Mouse (Mus musculus) midbrain, embryonic 15.5 days (tissue): ENCODE data around the gene Zfp53. TPM values are rescaled to one million over a fixed set of nuclear protein-coding genes. Genes with fewer than 3 reads are reported as not detected.
A peak's percentile ranks its signal among the peaks of the same experiment; 100 is the strongest.
"Not testable (repeated sequence)": the region's sequence is repeated elsewhere in the genome, so short reads cannot be mapped to it uniquely, and the experiment has no call there.

ENCODE experiments used
- ATAC-seq: fragments of 200-750 bp; cut with Nextera tagmentation; replicated peaks from 2 replicates; pipeline ENCODE4 v1.8.0; 2017; ENCODE audit warnings: moderate TSS enrichment
- H3K27ac ChIP-seq: fragments of 300-500 bp; sonication (generic); 2 replicates; pipeline ENCODE4 v1.5.1; 2015; ENCODE audit warnings: mild to moderate bottlenecking, inconsistent platforms
- H3K27me3 ChIP-seq: fragments of 300-500 bp; sonication (generic); replicated peaks from 2 replicates; pipeline ENCODE4 v1.6.1; 2015; ENCODE audit warnings: inconsistent platforms
- H3K36me3 ChIP-seq: fragments of 300-500 bp; sonication (generic); replicated peaks from 2 replicates; pipeline ENCODE4 v1.6.1; 2015; ENCODE audit warnings: inconsistent platforms
- H3K4me1 ChIP-seq: fragments of 300-500 bp; sonication (generic); 2 replicates; pipeline ENCODE4 v1.6.1; 2015; ENCODE audit warnings: inconsistent platforms
- H3K4me2 ChIP-seq: fragments of 300-500 bp; sonication (generic); 2 replicates; pipeline ENCODE4 v1.6.1; 2015; ENCODE audit warnings: inconsistent platforms, mild to moderate bottlenecking, moderate library complexity
- H3K4me3 ChIP-seq: fragments of 300-500 bp; sonication (generic); 2 replicates; pipeline ENCODE4 v1.5.1; 2015; ENCODE audit warnings: mild to moderate bottlenecking, inconsistent platforms
- H3K9ac ChIP-seq: fragments of 300-500 bp; sonication (generic); 2 replicates; pipeline ENCODE4 v1.6.1; 2015; ENCODE audit warnings: mild to moderate bottlenecking, inconsistent platforms
- H3K9me3 ChIP-seq: fragments of 300-500 bp; sonication (generic); 2 replicates; pipeline ENCODE4 v1.6.1; 2016; ENCODE audit warnings: inconsistent platforms
- WGBS: fragments of 180-500 bp; shearing (Covaris S2); methylation state at CpG from one replicate; pipeline ENCODE4 v1.1.7; 2015; ENCODE audit warnings: mixed read lengths; 5-methylcytosine and 5-hydroxymethylcytosine counted together
- polyA plus RNA-seq: library from polyadenylated mRNA; unstranded; fragments of >200 nt; fragmentation: Nextera tagmentation; extraction: Ambion mirVana; gene quantifications from 2 replicates; pipeline ENCODE4 v1.2.1, GENCODE M21; 2015

Zfp53 gene
- 10.5 and 11.1 TPM in 2 replicates for polyA plus RNA-seq

DNA sequence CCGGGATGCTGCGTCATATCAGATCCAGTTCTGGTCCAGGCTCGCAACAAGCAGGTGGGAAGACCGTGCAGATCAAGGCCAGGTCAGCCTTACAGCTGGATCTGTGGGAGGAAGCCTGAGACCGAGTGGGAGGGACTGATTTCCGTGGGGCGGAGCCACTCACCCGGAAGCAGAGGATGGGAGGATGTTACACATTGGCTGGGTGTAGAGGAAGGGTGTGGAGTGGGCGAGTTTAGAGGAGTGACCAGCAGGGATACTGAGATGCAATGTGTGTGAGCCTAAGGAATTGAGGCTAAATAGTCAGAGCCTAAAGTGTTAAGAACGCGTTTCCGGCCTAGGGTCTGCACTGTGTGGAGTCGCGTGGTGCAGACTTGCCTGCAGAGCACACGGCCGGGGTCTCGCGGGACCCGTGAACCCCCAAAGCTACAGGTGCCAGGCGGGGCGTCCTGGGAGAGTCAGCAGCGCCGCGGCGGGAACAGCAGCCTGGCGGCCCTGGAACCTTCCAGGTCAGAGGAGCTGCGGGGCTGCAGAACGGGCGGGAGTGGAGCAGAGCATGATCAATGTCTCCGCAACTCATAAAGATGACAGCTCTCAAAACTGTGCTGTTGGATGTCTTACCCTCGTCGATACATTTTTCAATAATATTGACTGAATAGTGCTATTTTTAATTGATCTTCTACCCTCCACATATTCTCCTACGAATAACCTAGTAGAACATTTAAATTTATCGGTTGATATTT, at the start of gene Zfp53:
Gene Zfp53 (plus strand): TSS at position 239 of the 740 bp plus-strand sequence.
- Histone ChIP-seq H3K27me3 (no peaks in the 10 kb centered on the region), H3K9me3 (no peaks in the 10 kb centered on the region), H3K4me3 (peak within 1 kb of the TSS; percentile 95), H3K27ac (peak within 1 kb of the TSS; percentile 83), H3K4me2 (peak within 1 kb of the TSS; percentile 79), H3K9ac (peak within 1 kb of the TSS; percentile 83), H3K4me1 (peaks cover 9% of the 10 kb centered on the region), H3K36me3 (no peaks in the 10 kb centered on the region)
- WGBS: 1% methylated on average over 34 of the region's 34 CpGs
- peak; percentile 100 for ATAC-seq

DNA sequence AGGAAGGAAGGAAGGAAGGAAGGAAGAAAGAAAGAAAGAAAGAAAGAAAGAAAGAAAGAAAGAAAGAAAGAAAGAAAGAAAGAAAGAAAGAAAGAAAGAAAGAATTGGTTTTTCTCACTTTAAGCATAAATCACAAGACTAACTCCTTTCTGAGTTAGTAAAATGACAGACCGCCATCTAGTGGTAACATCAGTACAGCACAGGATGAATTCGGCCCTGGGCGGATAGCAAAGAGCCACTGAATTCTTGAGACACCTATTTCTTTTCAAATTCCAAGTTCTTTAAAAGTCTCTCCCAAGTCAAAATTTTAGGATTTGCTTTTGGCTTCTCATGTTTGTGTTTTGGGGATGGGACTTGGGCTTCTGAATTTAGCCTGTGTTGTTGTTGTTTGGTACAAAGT, 39.1 kb upstream of the Zfp53 start:
- H3K4me3 ChIP-seq: peak overlapping the region; percentile 60
- peak overlapping the region; percentile 80 for H3K27ac ChIP-seq
- H3K4me1 ChIP-seq: peaks cover 6% of the 10 kb centered on the region
- H3K9ac ChIP-seq: peak overlapping the region; percentile 55
- under 1% methylated on average over 3 of the region's 3 CpGs for WGBS
- H3K4me2 ChIP-seq: peak overlapping the region; percentile 64
- H3K36me3 ChIP-seq: no peaks in the 10 kb centered on the region
- H3K9me3 ChIP-seq: no peaks in the 10 kb centered on the region
- ATAC-seq: peak; percentile 87
- H3K27me3 ChIP-seq: no peaks in the 10 kb centered on the region

DNA sequence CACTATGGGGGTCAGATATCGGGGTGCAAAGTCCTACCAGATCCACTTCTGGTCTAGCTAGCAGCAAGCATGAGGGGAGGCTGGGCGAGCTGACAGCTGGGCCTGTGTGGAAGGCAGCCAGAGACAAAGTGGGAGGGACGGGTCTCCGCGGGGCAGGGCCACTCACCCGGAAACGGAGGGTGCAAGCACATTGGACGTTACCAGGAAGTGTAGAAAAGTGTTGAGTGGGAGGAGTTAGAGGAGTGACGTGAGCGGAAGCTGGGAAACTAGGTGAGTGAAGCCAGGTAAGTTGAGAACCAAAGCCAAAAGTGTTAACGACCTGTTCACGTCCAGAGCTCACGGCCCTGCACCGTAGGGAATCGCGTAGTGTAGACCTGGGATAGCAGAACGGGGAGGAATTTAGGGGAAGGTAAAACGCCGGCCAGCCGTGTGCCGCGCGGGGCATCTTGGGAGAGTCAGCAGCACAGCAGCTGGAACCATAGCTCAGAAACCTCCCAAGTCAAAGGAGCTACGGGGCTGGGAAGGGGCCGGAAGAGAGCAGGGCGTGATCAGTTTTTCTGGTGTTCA, 38.6 kb upstream of the Zfp53 start, which contains the start of gene Zfp51:
Gene Zfp51 (plus strand): TSS at position 237 of the 567 bp plus-strand sequence.
- peak within 1 kb of the TSS; percentile 60 for H3K4me3 ChIP-seq
- ATAC-seq: peak; percentile 100
- H3K36me3 ChIP-seq: no peaks in the 10 kb centered on the region
- peaks cover 6% of the 10 kb centered on the region for H3K4me1 ChIP-seq
- WGBS: under 1% methylated on average over 26 of the region's 26 CpGs
- no peaks in the 10 kb centered on the region for H3K27me3 ChIP-seq
- H3K4me2 ChIP-seq: peak within 1 kb of the TSS; percentile 64
- H3K9ac ChIP-seq: peak within 1 kb of the TSS; percentile 55
- peak within 1 kb of the TSS; percentile 80 for H3K27ac ChIP-seq
- H3K9me3 ChIP-seq: no peaks in the 10 kb centered on the region

DNA sequence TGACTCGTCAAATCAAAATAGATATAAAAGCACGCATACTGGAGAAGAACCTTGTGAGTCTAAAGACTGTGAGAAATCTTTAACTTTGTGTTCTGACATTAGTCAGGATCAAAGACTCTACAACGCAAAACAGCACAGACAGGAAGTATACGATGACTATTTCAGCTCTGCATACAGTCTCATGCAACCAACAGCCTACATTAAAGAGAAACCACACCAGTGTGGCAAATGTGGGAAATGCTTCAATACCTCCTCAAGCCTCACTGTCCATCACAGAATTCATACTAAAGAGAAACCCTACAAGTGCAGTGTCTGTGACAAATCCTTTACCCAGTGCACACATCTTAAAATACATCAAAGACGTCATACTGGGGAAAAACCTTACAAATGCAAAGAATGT, 25.2 kb upstream of the Zfp53 start:
- H3K4me2 ChIP-seq: no peak overlapping the region
- peaks cover 33% of the 10 kb centered on the region for H3K36me3 ChIP-seq
- no peak overlapping the region for H3K9ac ChIP-seq
- no peak overlapping the region for H3K4me3 ChIP-seq
- H3K27me3 ChIP-seq: no peaks in the 10 kb centered on the region
- no peak overlapping the region for H3K27ac ChIP-seq
- H3K4me1 ChIP-seq: no peaks in the 10 kb centered on the region
- ATAC-seq: no peak
- 90% methylated on average over 5 of the region's 5 CpGs for WGBS
- no peaks in the 10 kb centered on the region for H3K9me3 ChIP-seq

DNA sequence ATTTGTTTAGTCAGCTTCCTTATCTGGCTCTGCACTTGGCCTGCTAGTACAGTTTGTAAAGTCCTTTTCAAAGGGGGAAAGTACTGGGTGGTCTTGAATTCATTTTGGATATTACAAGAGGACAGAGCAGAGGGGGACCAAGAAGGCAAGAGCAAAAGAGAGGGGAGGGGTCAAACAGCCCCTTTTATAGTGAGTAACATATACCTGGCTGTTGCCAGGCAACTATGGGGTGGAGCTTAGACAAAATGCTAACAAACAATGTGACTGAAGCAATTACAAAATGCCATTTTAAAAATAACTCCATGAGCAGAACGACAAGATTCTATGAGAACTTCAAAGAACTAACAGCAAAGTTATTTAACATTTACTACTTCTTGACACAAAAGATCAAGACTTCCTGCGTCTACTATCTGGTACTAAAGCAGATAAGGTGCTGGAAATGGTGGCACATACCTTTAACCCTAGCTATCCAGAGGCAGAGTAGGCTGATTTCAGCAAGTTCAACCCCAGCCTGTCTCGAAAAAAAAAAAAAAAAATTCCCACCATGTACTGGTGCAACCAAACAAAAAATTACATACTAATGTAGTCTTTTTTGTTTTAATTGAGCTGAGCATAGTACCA, 16.7 kb upstream of the Zfp53 start:
- H3K36me3 ChIP-seq: no peaks in the 10 kb centered on the region
- H3K27me3 ChIP-seq: no peaks in the 10 kb centered on the region
- no peak overlapping the region for H3K27ac ChIP-seq
- no peaks in the 10 kb centered on the region for H3K9me3 ChIP-seq
- H3K9ac ChIP-seq: no peak overlapping the region
- no peaks in the 10 kb centered on the region for H3K4me1 ChIP-seq
- H3K4me2 ChIP-seq: no peak overlapping the region
- no peak for ATAC-seq
- 65% methylated on average over 3 of the region's 3 CpGs for WGBS
- no peak overlapping the region for H3K4me3 ChIP-seq

DNA sequence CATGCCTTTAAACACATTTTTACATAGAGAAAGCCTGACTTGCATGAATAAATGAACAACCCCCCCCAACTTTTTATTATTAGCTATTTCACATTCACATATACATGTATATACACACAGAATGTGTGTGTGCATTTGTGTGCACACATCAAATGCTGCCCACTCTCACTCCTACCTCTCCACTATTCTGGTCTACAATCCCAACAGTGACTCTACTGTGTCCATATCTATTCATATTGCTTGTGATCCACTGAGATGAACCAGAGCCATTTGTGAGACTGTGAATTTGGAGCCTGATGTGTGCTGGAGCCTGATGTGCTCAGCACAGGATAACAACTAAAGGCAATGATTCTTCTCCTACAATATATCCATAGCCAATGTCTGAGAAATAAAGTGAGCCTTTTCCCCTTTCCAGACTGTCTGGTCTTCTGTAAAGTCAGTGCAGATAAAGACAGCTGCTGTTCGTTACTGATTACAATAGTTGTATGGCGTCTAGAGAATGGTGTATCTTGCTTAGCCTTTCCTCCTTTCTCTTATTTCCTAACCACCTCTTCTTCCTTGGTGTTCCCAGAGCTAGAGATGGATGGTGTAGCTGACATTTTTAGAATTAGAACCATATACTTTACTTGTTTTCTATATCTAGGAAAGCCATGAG, 16.0 kb upstream of the Zfp53 start:
- H3K27ac ChIP-seq: no peak overlapping the region
- 85% methylated on average over 2 of the region's 2 CpGs for WGBS
- no peak overlapping the region for H3K9ac ChIP-seq
- no peak overlapping the region for H3K4me3 ChIP-seq
- no peaks in the 10 kb centered on the region for H3K36me3 ChIP-seq
- H3K4me2 ChIP-seq: no peak overlapping the region
- no peaks in the 10 kb centered on the region for H3K27me3 ChIP-seq
- H3K9me3 ChIP-seq: no peaks in the 10 kb centered on the region
- no peaks in the 10 kb centered on the region for H3K4me1 ChIP-seq
- ATAC-seq: no peak

DNA sequence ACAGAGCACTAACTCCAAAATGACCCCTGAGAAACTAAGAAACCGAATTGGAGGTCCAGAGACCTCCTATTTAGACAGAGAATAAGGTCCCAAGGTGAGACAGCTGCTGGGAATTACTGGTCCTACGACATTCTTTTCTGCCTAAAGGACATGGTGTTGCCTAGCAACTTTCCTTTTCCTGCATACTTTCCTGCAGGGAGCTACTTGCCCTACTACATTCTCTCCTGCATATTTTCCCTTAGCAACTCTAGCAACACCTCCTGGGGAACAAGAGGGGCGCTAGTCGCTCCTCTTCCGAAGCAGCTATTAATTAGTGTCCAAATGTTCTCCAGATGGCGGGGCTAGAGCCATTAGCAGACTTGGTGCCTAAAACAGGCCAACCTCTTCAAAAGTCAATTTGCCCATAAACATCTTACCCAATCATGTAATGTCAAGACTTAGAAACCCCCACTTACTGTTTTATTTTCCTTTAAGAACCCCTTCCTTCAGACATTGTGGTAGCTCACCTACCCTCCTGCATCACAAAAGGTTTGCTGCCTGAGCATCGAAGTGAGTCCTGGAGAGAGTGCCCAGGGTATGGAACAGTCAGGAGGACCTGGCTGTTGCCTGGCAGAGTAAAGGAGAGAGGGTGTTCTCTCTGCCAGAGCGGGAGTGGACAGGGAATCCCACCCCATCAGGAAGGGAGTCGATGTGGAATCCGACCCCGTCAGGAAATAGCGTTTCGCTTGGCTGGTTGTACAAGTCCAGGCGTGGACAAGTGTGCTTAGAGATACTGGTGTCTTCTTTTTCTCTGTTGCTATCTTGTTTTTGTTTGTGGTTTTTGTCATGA, 15.2 kb upstream of the Zfp53 start:
- no peaks in the 10 kb centered on the region for H3K4me1 ChIP-seq
- ATAC-seq: no peak
- WGBS: 37% methylated on average over 14 of the region's 14 CpGs
- no peaks in the 10 kb centered on the region for H3K9me3 ChIP-seq
- H3K4me2 ChIP-seq: no peak overlapping the region
- H3K27ac ChIP-seq: no peak overlapping the region
- H3K4me3 ChIP-seq: no peak overlapping the region
- no peaks in the 10 kb centered on the region for H3K36me3 ChIP-seq
- no peaks in the 10 kb centered on the region for H3K27me3 ChIP-seq
- no peak overlapping the region for H3K9ac ChIP-seq

DNA sequence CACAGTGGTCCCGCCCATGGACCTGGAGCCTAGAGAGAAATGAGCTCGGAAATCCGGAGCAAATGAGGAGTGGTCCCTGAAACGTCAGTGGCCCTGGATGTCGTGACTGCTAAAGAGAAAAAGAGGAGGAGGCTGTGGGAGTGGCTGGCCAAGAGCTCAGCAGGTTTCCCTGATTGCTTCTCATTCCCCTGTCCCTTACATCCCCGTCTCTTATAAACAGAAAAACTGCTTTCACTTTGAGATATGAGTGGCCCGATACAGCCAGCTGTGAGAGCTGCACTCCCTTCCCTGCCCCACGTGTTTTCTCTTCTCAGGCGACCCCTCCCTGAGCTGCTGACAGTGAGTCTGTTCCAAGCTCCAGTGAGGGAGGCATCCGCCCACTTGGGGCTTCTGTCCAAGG, 14.1 kb upstream of the Zfp53 start:
- H3K27ac ChIP-seq, H3K9me3 ChIP-seq, H3K4me1 ChIP-seq, ATAC-seq, H3K4me3 ChIP-seq, H3K27me3 ChIP-seq, H3K9ac ChIP-seq, H3K36me3 ChIP-seq, H3K4me2 ChIP-seq: not testable (repeated sequence)
- WGBS: 34% methylated on average over 10 of the region's 10 CpGs

DNA sequence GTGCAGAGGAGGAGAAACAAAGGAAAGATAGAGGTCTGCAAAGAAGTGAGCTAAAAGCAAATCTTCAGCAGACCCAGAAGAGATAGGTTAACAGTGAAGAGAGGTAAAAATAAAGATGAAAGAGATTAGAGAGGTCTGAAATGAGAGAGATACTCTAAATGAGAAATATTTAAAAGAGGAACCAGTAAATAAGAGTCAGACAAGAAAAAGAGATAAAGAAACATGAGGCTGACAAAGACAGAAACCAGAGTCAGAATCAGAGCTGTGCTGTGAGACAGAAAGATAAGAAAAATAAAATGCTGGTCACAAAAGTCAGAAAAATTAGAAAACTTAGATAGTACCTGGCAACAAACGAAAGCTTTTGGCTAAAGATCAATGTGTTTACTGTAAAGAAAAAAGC, 13.5 kb upstream of the Zfp53 start:
- H3K4me1 ChIP-seq, H3K27me3 ChIP-seq, H3K27ac ChIP-seq, H3K9me3 ChIP-seq, H3K4me3 ChIP-seq, H3K36me3 ChIP-seq, H3K9ac ChIP-seq, H3K4me2 ChIP-seq, ATAC-seq: not testable (repeated sequence)
- 90% methylated on average over 1 of the region's 1 CpGs for WGBS

DNA sequence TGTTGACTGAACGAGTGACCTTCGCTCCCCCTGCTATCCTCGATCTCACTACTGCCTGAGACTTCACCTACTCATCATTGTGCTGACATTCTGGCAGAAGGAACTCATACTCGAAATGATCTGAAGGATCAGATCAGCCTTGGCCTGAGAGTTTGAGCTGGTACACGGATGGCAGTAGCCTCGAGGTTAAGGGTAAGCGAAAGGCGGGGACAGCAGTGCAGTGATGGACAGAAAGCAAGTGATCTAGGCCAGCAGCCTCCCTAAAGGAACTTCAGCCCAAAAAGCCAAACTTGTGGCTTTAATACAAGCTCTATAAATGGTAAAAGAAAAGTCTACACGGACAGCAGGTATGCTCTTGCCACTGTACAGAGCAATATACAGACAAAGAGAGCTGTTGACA, 12.4 kb upstream of the Zfp53 start:
- WGBS: 84% methylated on average over 4 of the region's 9 CpGs
- not testable (repeated sequence) for H3K9me3 ChIP-seq, H3K27ac ChIP-seq, H3K4me3 ChIP-seq, H3K27me3 ChIP-seq, H3K4me2 ChIP-seq, H3K9ac ChIP-seq, H3K4me1 ChIP-seq, ATAC-seq, H3K36me3 ChIP-seq

DNA sequence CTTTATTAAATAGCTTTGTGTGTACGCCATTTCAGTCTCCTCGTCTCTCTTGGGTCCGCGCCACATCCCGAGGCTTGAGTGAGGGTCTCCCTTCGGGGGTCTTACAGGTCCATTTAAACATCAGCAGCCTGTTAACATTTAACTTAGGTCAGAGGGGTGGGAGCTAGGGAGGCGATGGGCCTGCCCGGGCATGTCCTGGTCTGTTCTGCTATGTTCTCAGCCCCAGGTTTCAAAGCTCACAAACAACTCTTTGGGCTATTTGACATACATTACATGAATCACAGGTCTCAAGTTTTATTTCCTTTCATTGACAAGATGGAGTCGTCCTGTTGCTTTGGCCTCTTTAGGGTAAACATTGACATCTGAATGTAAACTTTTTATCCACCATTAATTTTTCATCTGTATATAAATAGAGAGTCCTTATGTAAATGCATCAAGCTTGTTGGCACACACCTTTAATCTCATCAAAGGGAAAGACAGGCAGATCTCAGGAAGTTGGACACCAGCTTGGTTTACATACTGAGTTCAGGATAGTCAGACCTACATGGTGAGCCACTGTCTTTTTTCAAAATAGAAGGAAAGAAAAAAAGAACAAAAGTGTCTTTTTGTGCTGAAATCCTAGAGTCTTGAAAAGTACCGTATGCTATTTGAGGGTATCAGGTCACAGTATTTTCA, 10.6 kb upstream of the Zfp53 start:
- H3K9ac ChIP-seq, H3K4me2 ChIP-seq, H3K9me3 ChIP-seq, H3K4me1 ChIP-seq, ATAC-seq, H3K4me3 ChIP-seq, H3K36me3 ChIP-seq, H3K27ac ChIP-seq, H3K27me3 ChIP-seq: not testable (repeated sequence)
- 91% methylated on average over 10 of the region's 10 CpGs for WGBS
